In the genomic region with DNA sequence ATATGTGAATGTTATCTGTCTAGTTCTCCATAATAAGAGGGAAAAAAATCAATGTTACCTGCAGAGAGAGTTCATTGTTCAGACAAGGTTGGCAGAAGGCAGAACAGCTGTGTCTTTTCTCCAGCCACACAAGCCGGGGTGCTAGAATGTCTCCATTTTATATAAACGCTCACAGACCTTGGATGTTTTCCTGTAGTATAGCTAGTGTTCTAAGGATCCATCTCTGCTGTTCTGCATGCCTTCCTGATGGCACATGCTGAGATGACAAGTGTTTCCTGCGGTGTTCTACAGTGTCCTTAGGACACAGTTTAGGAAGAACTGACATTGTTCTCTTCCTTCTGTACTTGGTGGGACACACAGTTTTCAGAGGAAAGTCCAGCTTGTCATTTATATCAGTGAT, we compare ENCODE assay signal across 14 mouse cellular contexts.
"Had no signal": no experiment of that assay in that cellular context is flagged by ENCODE, and none has a peak within 500 bp of the region (broad histone marks: within the 10 kb centered on the region; RNA-seq: fewer than 3 reads in every experiment).

No protein-coding gene starts in this region.

- H3K36me3 ChIP-seq: limb, embryonic 15.5 days had no signal

- H3K4me1 ChIP-seq: limb, embryonic 12.5 days had no signal

- H3K27me3 ChIP-seq: limb, embryonic 12.5 days; limb, embryonic 15.5 days had no signal

- H3K4me3 ChIP-seq: layer of hippocampus, adult 2 months; limb, embryonic 12.5 days; limb, embryonic 15.5 days had no signal

- ATAC-seq: intestine, postnatal 0 days had no signal

- H3K27ac ChIP-seq: kidney, postnatal 0 days; layer of hippocampus, adult 2 months; limb, embryonic 12.5 days; limb, embryonic 15.5 days; liver, embryonic 14.5 days; stomach, postnatal 0 days had no signal

- H3K9me3 ChIP-seq: limb, embryonic 12.5 days; limb, embryonic 15.5 days had no signal

- DNase-seq: left cerebral cortex, postnatal 4 days; midbrain, embryonic 14.5 days; thymus, adult 2 months; thymus, postnatal 14 days; thymus, postnatal 4 days had no signal

- H3K4me2 ChIP-seq: limb, embryonic 12.5 days; limb, embryonic 15.5 days; liver, embryonic 11.5 days; midbrain, embryonic 11.5 days had no signal

- H3K9ac ChIP-seq: limb, embryonic 12.5 days; limb, embryonic 15.5 days; liver, embryonic 14.5 days had no signal
